Mouse (Mus musculus) liver, embryonic 14.5 days (tissue): ENCODE results near the gene Dot1l.

Experiments
- CTCF ChIP-seq: IDR thresholded peaks from 2 replicates; pipeline ENCODE4 v1.5.1; 2016; ENCODE audit warnings: antibody characterized with exemption, low read depth, control low read depth
- EP300 ChIP-seq: IDR thresholded peaks from 2 replicates; pipeline ENCODE4 v1.6.1; 2016; ENCODE audit warnings: antibody characterized with exemption, low read depth

GRCm38 (mm10) chr10:80823847-80824643, 69.0 kb downstream of the Dot1l start:
- TF ChIP-seq CTCF (no peak), EP300 (no peak)
